Mouse (Mus musculus) liver, embryonic 11.5 days (tissue): ENCODE results near the gene Ezr. TPM values are rescaled to one million over a fixed set of nuclear protein-coding genes. Genes with fewer than 3 reads are reported as not detected.

Source experiments
- ATAC-seq: fragments of 200-750 bp; cut with Nextera tagmentation; replicated peaks from 2 replicates; pipeline ENCODE4 v1.8.0; 2017; ENCODE audit warnings: moderate number of reproducible peaks, mild to moderate bottlenecking, moderate TSS enrichment, moderate library complexity; ENCODE audit not compliant: low FRiP score
- DNase-seq: peaks from one replicate; pipeline ENCODE4 v3.0.0-alpha.2; 2017; ENCODE audit warnings: low spot score
- H3K27ac ChIP-seq: fragments of 300-500 bp; sonication (generic); 2 replicates; pipeline ENCODE4 v1.5.1; 2014; ENCODE audit warnings: mild to moderate bottlenecking, low read depth, low read length, control low read depth
- H3K27me3 ChIP-seq: fragments of 300-500 bp; sonication (generic); replicated peaks from 2 replicates; pipeline ENCODE4 v1.6.1; 2014; ENCODE audit warnings: low read length, mixed read lengths; ENCODE audit not compliant: control insufficient read depth, insufficient read depth
- H3K36me3 ChIP-seq: fragments of 300-500 bp; sonication (generic); 2 replicates; pipeline ENCODE4 v1.6.1; 2014; ENCODE audit warnings: mild to moderate bottlenecking, low read length, moderate library complexity, mixed read lengths; ENCODE audit not compliant: control insufficient read depth, insufficient read depth
- H3K4me1 ChIP-seq: fragments of 300-500 bp; sonication (generic); replicated peaks from 2 replicates; pipeline ENCODE4 v1.6.1; 2014; ENCODE audit warnings: low read length, mixed read lengths; ENCODE audit not compliant: control insufficient read depth, insufficient read depth
- H3K4me2 ChIP-seq: fragments of 300-500 bp; sonication (generic); 2 replicates; pipeline ENCODE4 v1.6.1; 2014; ENCODE audit warnings: mild to moderate bottlenecking, control low read depth, moderate library complexity
- H3K4me3 ChIP-seq: fragments of 300-500 bp; sonication (generic); 2 replicates; pipeline ENCODE4 v1.5.1; 2014; ENCODE audit warnings: low read depth, low read length, control low read depth
- H3K9ac ChIP-seq: fragments of 300-500 bp; sonication (generic); 2 replicates; pipeline ENCODE4 v1.6.1; 2014; ENCODE audit warnings: low read depth, low read length, control low read depth
- H3K9me3 ChIP-seq: fragments of 300-500 bp; sonication (generic); 2 replicates; pipeline ENCODE4 v1.6.1; 2016; ENCODE audit warnings: low read length, inconsistent platforms, mixed read lengths; ENCODE audit not compliant: control insufficient read depth
- WGBS: fragments of 180-500 bp; shearing (Covaris S2); extraction: QIAGEN DNeasy Blood & Tissue Kit; methylation state at CpG from one replicate; pipeline ENCODE4 v1.1.7; 2014; 5-methylcytosine and 5-hydroxymethylcytosine counted together
- polyA plus RNA-seq: library from polyadenylated mRNA; unstranded; fragments of >200 nt; fragmentation: Nextera tagmentation; extraction: Ambion mirVana; gene quantifications from 2 replicates; pipeline ENCODE4 v1.2.1, GENCODE M21; 2014

Ezr gene
- polyA plus RNA-seq, 1 experiment from 2014 or later = 96.2 TPM

- Histone ChIP-seq H3K9ac (no peak overlapping the region), H3K27me3 (no peaks in the 10 kb centered on the region), H3K36me3 (no peaks in the 10 kb centered on the region), H3K4me1 (peaks cover 47% of the 10 kb centered on the region), H3K9me3 (no peaks in the 10 kb centered on the region), H3K4me2 (no peak overlapping the region), H3K4me3 (no peak overlapping the region), H3K27ac (no peak overlapping the region)
- 68% methylated on average over 5 of the region's 5 CpGs for WGBS
- ATAC-seq (no peak), DNase-seq (no peak)
These were observed 14.2 kb downstream of the Ezr start for GRCm38 (mm10) chr17:6768301-6768788.

GRCm38 (mm10) chr17:6767771-6768170 is 14.8 kb downstream of the Ezr start:
- Histone ChIP-seq H3K27me3 (no peaks in the 10 kb centered on the region), H3K4me3 (no peak overlapping the region), H3K9me3 (no peaks in the 10 kb centered on the region), H3K4me2 (no peak overlapping the region), H3K36me3 (no peaks in the 10 kb centered on the region), H3K9ac (no peak overlapping the region), H3K27ac (no peak overlapping the region), H3K4me1 (peaks cover 50% of the 10 kb centered on the region)
- WGBS = 65% methylated on average over 5 of the region's 5 CpGs
- no peak for DNase-seq
- ATAC-seq = no peak

GRCm38 (mm10) chr17:6766823-6767222 is 15.8 kb downstream of the Ezr start:
- Histone ChIP-seq H3K4me3 (no peak overlapping the region), H3K9ac (no peak overlapping the region), H3K9me3 (no peaks in the 10 kb centered on the region), H3K4me1 (peaks cover 50% of the 10 kb centered on the region), H3K4me2 (no peak overlapping the region), H3K27ac (no peak overlapping the region), H3K36me3 (no peaks in the 10 kb centered on the region), H3K27me3 (no peaks in the 10 kb centered on the region)
- DNase-seq (no peak), ATAC-seq (no peak)
- 80% methylated on average over 4 of the region's 4 CpGs for WGBS

- Histone ChIP-seq H3K4me2 (no peak overlapping the region), H3K36me3 (no peaks in the 10 kb centered on the region), H3K9ac (no peak overlapping the region), H3K4me1 (peaks cover 50% of the 10 kb centered on the region), H3K4me3 (no peak overlapping the region), H3K27ac (no peak overlapping the region), H3K27me3 (no peaks in the 10 kb centered on the region), H3K9me3 (no peaks in the 10 kb centered on the region)
- 63% methylated on average over 2 of the region's 2 CpGs for WGBS
- DNase-seq (no peak), ATAC-seq (no peak)
These were observed 16.7 kb downstream of the Ezr start for GRCm38 (mm10) chr17:6765886-6766285.

GRCm38 (mm10) chr17:6764730-6765129 is 17.9 kb downstream of the Ezr start:
- H3K9ac ChIP-seq = no peak overlapping the region

GRCm38 (mm10) chr17:6764227-6764593 is 18.4 kb downstream of the Ezr start:
- DNase-seq = no peak
- Histone ChIP-seq H3K4me1 (peaks cover 45% of the 10 kb centered on the region), H3K27me3 (no peaks in the 10 kb centered on the region), H3K36me3 (no peaks in the 10 kb centered on the region), H3K27ac (no peak overlapping the region), H3K9ac (no peak overlapping the region), H3K4me3 (no peak overlapping the region), H3K4me2 (peak overlapping the region; percentile 33), H3K9me3 (no peaks in the 10 kb centered on the region)
- WGBS = 58% methylated on average over 7 of the region's 7 CpGs
- ATAC-seq = peak; percentile 47; the same call in 1 of the 2 replicates

More at GRCm38 (mm10) chr17:6764730-6765129, 17.9 kb downstream of the Ezr start:
- H3K27me3 ChIP-seq = no peaks in the 10 kb centered on the region
- no peaks in the 10 kb centered on the region for H3K9me3 ChIP-seq
- no peak for ATAC-seq
- no peaks in the 10 kb centered on the region for H3K36me3 ChIP-seq
- no peak for DNase-seq
- no peak overlapping the region for H3K27ac ChIP-seq
- no peak overlapping the region for H3K4me3 ChIP-seq
- peaks cover 50% of the 10 kb centered on the region for H3K4me1 ChIP-seq
- 86% methylated on average over 4 of the region's 4 CpGs for WGBS
- no peak overlapping the region for H3K4me2 ChIP-seq

GRCm38 (mm10) chr17:6763513-6764226 is 18.9 kb downstream of the Ezr start:
- WGBS = 45% methylated on average over 7 of the region's 7 CpGs
- DNase-seq (no peak), ATAC-seq (peak; percentile 78)
- Histone ChIP-seq H3K9me3 (no peaks in the 10 kb centered on the region), H3K4me3 (no peak overlapping the region), H3K4me2 (peak overlapping the region; percentile 33), H3K36me3 (no peaks in the 10 kb centered on the region), H3K27me3 (no peaks in the 10 kb centered on the region), H3K27ac (0 out of 2 replicates have a peak overlapping the region, but pooled peaks have one; percentile 16), H3K4me1 (peaks cover 42% of the 10 kb centered on the region), H3K9ac (no peak overlapping the region)

GRCm38 (mm10) chr17:6759717-6760292 is 22.8 kb downstream of the Ezr start:
- WGBS = 74% methylated on average over 9 of the region's 9 CpGs
- H3K27me3 ChIP-seq = no peaks in the 10 kb centered on the region
- H3K9ac ChIP-seq = no peak overlapping the region

GRCm38 (mm10) chr17:6758845-6759244 is 23.7 kb downstream of the Ezr start:
- no peaks in the 10 kb centered on the region for H3K9me3 ChIP-seq
- ATAC-seq (no peak), DNase-seq (no peak)
- H3K9ac ChIP-seq = no peak overlapping the region
- WGBS = 87% methylated on average over 8 of the region's 8 CpGs
- H3K36me3 ChIP-seq = peaks cover 8% of the 10 kb centered on the region; the same call in 1 of the 2 replicates
- no peaks in the 10 kb centered on the region for H3K27me3 ChIP-seq
- peaks cover 15% of the 10 kb centered on the region for H3K4me1 ChIP-seq
- no peak overlapping the region for H3K4me2 ChIP-seq
- no peak overlapping the region for H3K27ac ChIP-seq
- no peak overlapping the region for H3K4me3 ChIP-seq

More at GRCm38 (mm10) chr17:6759717-6760292, 22.8 kb downstream of the Ezr start:
- no peak overlapping the region for H3K27ac ChIP-seq
- peaks cover 8% of the 10 kb centered on the region; the same call in 1 of the 2 replicates for H3K36me3 ChIP-seq
- no peak for ATAC-seq
- H3K4me2 ChIP-seq = no peak overlapping the region
- no peak overlapping the region for H3K4me3 ChIP-seq
- H3K4me1 ChIP-seq = peaks cover 24% of the 10 kb centered on the region
- DNase-seq = no peak
- H3K9me3 ChIP-seq = no peaks in the 10 kb centered on the region
